8 mouse cellular contexts compared by ENCODE assay signal in genomic region chr3:100489133-100490009, GRCm38 (mm10). TPM values are rescaled to one million over a fixed set of nuclear protein-coding genes. Genes with fewer than 3 reads are reported as not detected.
DNase-seq lines count a peak whose midpoint lies in the region; ATAC-seq and TF ChIP-seq lines count a peak whose summit lies in the region.

TSS of gene Tent5c (minus strand) at chr3:100489324.

- H3K4me1 ChIP-seq in bone marrow macrophage, adult 2 months (ENCODE audit: control insufficient read depth, insufficient read depth, low read length): peaks cover 2% of the 10 kb centered on the region; the same call in 1 of the 2 replicates
- H3K4me1 ChIP-seq in embryonic fibroblast, embryonic 13.5 days (ENCODE audit: control insufficient read depth, insufficient read depth, low read length): no peaks in the 10 kb centered on the region
- H3K4me1 ChIP-seq in heart, embryonic 10.5 days: peaks cover 19% of the 10 kb centered on the region
- H3K4me1 ChIP-seq in kidney, embryonic 15.5 days: peaks cover 24% of the 10 kb centered on the region

- no peaks in the 10 kb centered on the region for H3K36me3 ChIP-seq in heart, embryonic 10.5 days
- no peaks in the 10 kb centered on the region for H3K36me3 ChIP-seq in kidney, embryonic 15.5 days

- peak within 1 kb of the TSS; percentile 72 for H3K4me3 ChIP-seq in bone marrow macrophage, adult 2 months (ENCODE audit: insufficient read depth, low read length)
- peak within 1 kb of the TSS; percentile 77 for H3K4me3 ChIP-seq in embryonic fibroblast, embryonic 13.5 days (ENCODE audit: insufficient read depth, low read length)
- peak within 1 kb of the TSS; percentile 76 for H3K4me3 ChIP-seq in heart, embryonic 10.5 days
- peak within 1 kb of the TSS; percentile 62 for H3K4me3 ChIP-seq in kidney, embryonic 15.5 days (replicated peaks)

- H3K9ac ChIP-seq in kidney, embryonic 15.5 days: peak within 1 kb of the TSS; percentile 52

- TF ChIP-seq POLR2A in bone marrow macrophage, adult 2 months (IDR thresholded peaks at IDR 0.05; ENCODE audit: borderline replicate concordance, low read depth, low read length): no peak
- TF ChIP-seq POLR2A in embryonic fibroblast, embryonic 13.5 days (IDR thresholded peaks at IDR 0.05; ENCODE audit: low read depth, low read length): peak; percentile 56; the same call in 1 of the 2 replicates

- H3K27me3 ChIP-seq in heart, embryonic 10.5 days (ENCODE audit: insufficient read depth, poor library complexity, severe bottlenecking): peaks cover 41% of the 10 kb centered on the region
- H3K27me3 ChIP-seq in kidney, embryonic 15.5 days: peaks cover 37% of the 10 kb centered on the region

- under 1% methylated on average over 71 of the region's 73 CpGs for WGBS in heart, embryonic 10.5 days
- WGBS in kidney, embryonic 15.5 days: under 1% methylated on average over 66 of the region's 73 CpGs

- no peaks in the 10 kb centered on the region for H3K9me3 ChIP-seq in heart, embryonic 10.5 days
- H3K9me3 ChIP-seq in kidney, embryonic 15.5 days (replicated peaks): no peaks in the 10 kb centered on the region

- DNase-seq in 3T3-L1 (ENCODE audit: low read depth, low spot score) (peak; percentile 95), liver (peak; percentile 99)
- peak; percentile 98 for DNase-seq in heart, embryonic 10.5 days (ENCODE audit: low spot score)
- peak; percentile 97 to 99 for DNase-seq in spleen, postnatal 4 days (ENCODE audit: low spot score in 2 of 2)

- ATAC-seq in kidney, embryonic 15.5 days (replicated peaks; ENCODE audit: low FRiP score): peak; percentile 96
- peak; percentile 87 for ATAC-seq in monocyte, adult 5-6 weeks (replicated peaks; ENCODE audit: insufficient number of reproducible peaks, low FRiP score, low TSS enrichment, poor library complexity, severe bottlenecking)

- peak within 1 kb of the TSS; percentile 87 for H3K4me2 ChIP-seq in kidney, embryonic 15.5 days

- no peak within 1 kb of the TSS for H3K27ac ChIP-seq in bone marrow macrophage, adult 2 months (ENCODE audit: insufficient read depth, low read depth, low read length)
- no peak within 1 kb of the TSS for H3K27ac ChIP-seq in embryonic fibroblast, embryonic 13.5 days (ENCODE audit: insufficient read depth, low read length)
- H3K27ac ChIP-seq in heart, embryonic 10.5 days: peak within 1 kb of the TSS; percentile 81
- H3K27ac ChIP-seq in kidney, embryonic 15.5 days: peak within 1 kb of the TSS; percentile 37

- no peak for TF ChIP-seq CTCF in bone marrow macrophage, adult 2 months (IDR thresholded peaks at IDR 0.05; ENCODE audit: low read depth, low read length)
- TF ChIP-seq CTCF in embryonic fibroblast, embryonic 13.5 days (IDR thresholded peaks at IDR 0.05; ENCODE audit: borderline replicate concordance, insufficient read depth, low read length): no peak

RNA-seq across cellular contexts. Expression of gene Tent5c, which starts in this region (rescaled TPM):
- 1.3 TPM in 2 replicates for polyA plus RNA-seq in bone marrow macrophage, adult 2 months (2012; ENCODE audit: insufficient read depth, insufficient read length, missing spikeins)
- 0.52 and 0.67 TPM in 2 replicates for polyA plus RNA-seq in embryonic fibroblast, embryonic 13.5 days (2011; ENCODE audit: insufficient read length, low read depth, missing spikeins)
- polyA plus RNA-seq in heart, embryonic 10.5 days (2016; fragmentation: Nextera tagmentation; extraction: Ambion mirVana): 4.1 and 5.0 TPM in 2 replicates
- polyA plus RNA-seq in kidney, embryonic 15.5 days (2015; fragmentation: Nextera tagmentation; extraction: Ambion mirVana): 7.3 and 9.4 TPM in 2 replicates
- total RNA-seq in monocyte, adult 5-6 weeks (2017): 16.9 to 63.7 TPM (median 57.7 TPM) in 3 replicates

Comparison
In these comparisons a context has a peak if more than half of its experiments do, and no peak if none do; other contexts are left out.
1. H3K27ac ChIP-seq: peak in heart, embryonic 10.5 days (single experiment) and kidney, embryonic 15.5 days (single experiment); none in bone marrow macrophage, adult 2 months (single experiment) and embryonic fibroblast, embryonic 13.5 days (single experiment).
2. Peak in every context shown above with its lines, with median percentiles within 50 percentile points of each other: DNase-seq and H3K4me3 ChIP-seq.